Mouse (Mus musculus): ENCODE results near the gene Olfr1450. TPM values are rescaled to one million over a fixed set of nuclear protein-coding genes. Genes with fewer than 3 reads are reported as not detected.
"Not testable (repeated sequence)": the region's sequence is repeated elsewhere in the genome, so short reads cannot be mapped to it uniquely, and the experiment has no call there.

Olfr1450 gene
- not detected for total RNA-seq (2021)
- long read RNA-seq, experiment 1: 0 reads
- long read RNA-seq, experiment 2: 0 reads

DNA sequence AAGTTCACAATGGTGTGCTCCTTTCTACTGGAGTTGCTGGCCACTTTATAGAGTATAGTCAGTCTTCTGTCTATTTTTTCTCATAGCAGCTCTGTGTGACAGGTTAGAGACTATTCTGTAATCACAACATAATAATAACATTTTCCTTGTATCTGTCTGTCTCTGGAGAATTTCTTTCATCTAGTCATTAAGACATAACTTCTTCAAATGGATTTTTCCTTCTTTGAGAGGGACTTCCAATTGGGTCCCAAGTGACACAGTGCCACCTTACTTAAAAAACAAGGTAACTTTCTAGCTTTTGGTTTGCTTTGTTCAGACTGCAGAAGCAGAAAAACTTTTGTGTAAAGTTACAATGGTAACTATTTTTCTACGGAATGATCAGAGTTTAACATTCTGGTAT, at the start of gene Olfr1450:
Olfr1450 (plus strand) TSS at position 301 of the 400 bp plus-strand sequence.
- DNase-seq (ENCODE audit: low spot score in 2 of 2): no peak

- no peak for DNase-seq (ENCODE audit: low spot score in 2 of 2)
Measured at GRCm38 (mm10) chr19:12903643-12904042, 46.4 kb upstream of the Olfr1450 start, which contains the start of gene Olfr1447. TSS of gene Olfr1447 (minus strand) at chr19:12903743.

GRCm38 (mm10) chr19:12924319-12924718, 25.7 kb upstream of the Olfr1450 start, which contains the start of gene Olfr1448:
TSS of gene Olfr1448 (minus strand) at chr19:12924419.
- DNase-seq (ENCODE audit: low spot score in 2 of 2): no peak

- no peak for DNase-seq (ENCODE audit: low spot score in 2 of 2)
Measured at GRCm38 (mm10) chr19:12930540-12930939, 19.5 kb upstream of the Olfr1450 start, which contains the start of gene Olfr1449. TSS of gene Olfr1449 (plus strand) at chr19:12930840.

GRCm38 (mm10) chr19:12970082-12970481, 20.0 kb downstream of the Olfr1450 start:
- not testable (repeated sequence) for DNase-seq (ENCODE audit: low spot score in 2 of 2)

DNA sequence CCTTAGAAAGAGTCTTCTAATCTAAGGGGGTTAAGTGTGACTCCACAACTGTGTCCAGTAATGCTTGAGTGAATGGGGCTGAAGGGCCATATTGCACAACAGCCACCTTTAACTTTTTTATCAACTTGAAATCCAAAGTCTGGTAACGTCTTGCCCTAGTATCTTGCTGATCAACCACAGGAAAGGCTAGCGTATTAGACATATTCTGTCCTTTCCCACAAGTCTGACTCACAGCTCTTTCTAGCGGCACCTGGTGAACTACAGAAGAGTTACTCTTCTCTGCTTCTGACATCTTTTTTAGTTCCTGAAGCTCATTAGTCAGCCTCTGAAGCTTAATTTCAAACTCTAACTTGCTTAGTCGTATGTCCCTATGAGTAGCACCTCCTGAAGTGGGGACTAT, 42.3 kb downstream of the Olfr1450 start:
- DNase-seq (ENCODE audit: low spot score in 2 of 2): not testable (repeated sequence)

DNA sequence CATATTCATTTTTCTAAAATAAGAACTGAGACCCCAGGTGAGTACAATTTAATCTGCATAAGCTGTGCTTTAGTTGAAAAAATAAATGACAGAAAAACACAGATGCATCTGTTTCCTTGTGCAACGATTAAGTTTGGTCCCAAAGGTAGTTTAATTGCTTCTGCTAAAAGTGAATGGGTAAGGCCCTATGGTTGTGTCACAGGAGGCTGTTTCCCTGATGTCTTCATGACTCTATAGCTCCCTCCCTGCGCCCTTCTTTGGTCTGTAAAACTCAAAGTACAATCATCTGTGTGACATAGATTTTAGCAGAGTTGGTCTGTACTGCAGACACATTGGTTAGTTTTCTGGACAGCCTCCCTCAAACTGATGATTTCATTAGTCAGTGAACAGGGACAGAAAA, 44.7 kb downstream of the Olfr1450 start, which contains the start of gene Olfr1451:
Olfr1451 (plus strand) TSS at position 301 of the 400 bp plus-strand sequence.
- no peak for DNase-seq (ENCODE audit: low spot score in 2 of 2)

Other genes starting within 250 kb of the Olfr1450 start
- 1 to 10 TPM; 2.6 to 3.8 TPM for gene Cntf, start 184.6 kb upstream of the Olfr1450 start, total RNA-seq (2021)
- gene Zfp91, start 154.1 kb upstream of the Olfr1450 start, total RNA-seq (2021): 10 to 100 TPM; 62.2 to 71.0 TPM
- gene Lpxn, start 154.1 kb upstream of the Olfr1450 start, total RNA-seq (2021): 1 to 10 TPM; 1.5 to 1.9 TPM
- gene Gm5244, start 103.6 kb upstream of the Olfr1450 start, total RNA-seq (2021): not detected
- gene Olfr1444, start 93.0 kb upstream of the Olfr1450 start, total RNA-seq (2021): not detected
- gene Olfr1445, start 66.4 kb upstream of the Olfr1450 start, total RNA-seq (2021): not detected
- not detected for gene Olfr1446, start 56.7 kb upstream of the Olfr1450 start, total RNA-seq (2021)
- gene Olfr1447, start 46.5 kb upstream of the Olfr1450 start, total RNA-seq (2021): not detected
- gene Olfr1448, start 25.8 kb upstream of the Olfr1450 start, total RNA-seq (2021): not detected
- gene Olfr1449, start 19.4 kb upstream of the Olfr1450 start, total RNA-seq (2021): not detected
- gene Olfr1451, start 44.8 kb downstream of the Olfr1450 start, total RNA-seq (2021): not detected
- gene Olfr1453, start 78.1 kb downstream of the Olfr1450 start, total RNA-seq (2021): not detected
- not detected for gene Olfr1454, start 110.4 kb downstream of the Olfr1450 start, total RNA-seq (2021)
- not detected for gene Olfr1457, start 147.6 kb downstream of the Olfr1450 start, total RNA-seq (2021)
- gene Olfr1458, start 156.5 kb downstream of the Olfr1450 start, total RNA-seq (2021): not detected
- gene Olfr1459, start 199.3 kb downstream of the Olfr1450 start, total RNA-seq (2021): under 1 TPM; 0.02 to 0.03 TPM
- not detected for gene Olfr1461, start 212.7 kb downstream of the Olfr1450 start, total RNA-seq (2021)
- not detected for gene Olfr1462, start 235.5 kb downstream of the Olfr1450 start, total RNA-seq (2021)